Mouse (Mus musculus): Measurements from ENCODE around the gene Lgi4.

Gene Lgi4

DNA sequence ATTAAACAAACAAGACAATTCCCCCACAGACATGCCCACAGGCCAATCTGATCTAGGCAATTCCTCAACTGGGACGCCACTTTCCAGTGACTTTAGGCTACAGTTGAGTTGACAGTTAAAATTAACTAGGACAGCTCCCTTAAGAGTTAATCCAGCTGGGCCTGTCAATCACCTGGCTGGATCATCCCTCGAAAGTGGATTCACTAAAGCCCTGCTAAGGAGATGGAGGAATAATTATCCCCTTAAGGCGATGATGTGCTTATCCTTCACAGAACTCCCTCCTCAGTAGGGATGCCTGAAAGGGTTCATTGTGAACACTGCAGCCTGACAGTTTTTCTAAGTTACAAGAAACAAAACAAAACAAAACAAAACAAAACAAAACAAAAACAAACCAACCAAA, 21.5 kb downstream of the Lgi4 start:
- TF ChIP-seq GATA4 (IDR thresholded peaks at IDR 0.05; ENCODE audit: insufficient replicate concordance, low read length): no peak

DNA sequence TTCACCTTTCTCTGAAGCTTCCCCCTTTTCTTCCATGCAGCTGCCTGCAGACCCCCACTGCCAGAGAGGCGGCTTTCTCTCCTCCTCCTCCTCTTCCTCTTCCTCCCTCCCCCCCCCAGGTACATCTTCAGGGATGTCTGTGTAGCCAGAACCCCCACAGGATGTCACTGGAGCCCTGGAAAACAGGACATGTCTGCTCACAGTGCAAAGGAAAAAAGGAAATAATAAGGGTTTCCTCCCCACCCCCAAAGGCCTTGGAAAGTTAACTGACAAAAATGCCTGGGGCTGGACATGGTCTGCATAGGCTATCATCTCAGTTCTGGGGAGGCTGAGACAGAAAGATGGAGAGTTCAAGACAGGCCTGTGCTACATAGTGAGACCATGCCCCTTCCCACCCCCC, 22.0 kb downstream of the Lgi4 start:
- no peak for TF ChIP-seq GATA4 (IDR thresholded peaks at IDR 0.05; ENCODE audit: insufficient replicate concordance, low read length)

DNA sequence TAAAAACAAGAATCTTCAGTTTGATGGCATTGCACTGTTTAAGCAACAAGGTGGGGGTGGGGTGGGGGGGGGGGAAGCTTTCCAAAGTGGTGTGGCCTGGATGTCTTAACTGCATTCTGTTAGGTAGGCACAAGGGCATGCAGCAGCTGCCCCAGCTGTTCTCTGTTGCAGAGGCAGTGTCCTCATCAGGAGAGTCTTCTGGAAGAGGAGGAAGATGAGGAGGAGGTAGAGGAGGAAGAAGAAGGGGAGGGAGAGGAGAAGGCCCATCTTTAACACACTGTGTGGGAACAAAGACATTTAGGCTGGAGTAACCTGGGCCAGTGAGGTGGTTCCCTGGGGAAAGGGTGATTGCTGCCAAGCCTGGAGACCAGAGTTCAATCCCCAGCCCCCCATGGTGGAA, 23.0 kb downstream of the Lgi4 start:
- TF ChIP-seq GATA4 (IDR thresholded peaks at IDR 0.05; ENCODE audit: insufficient replicate concordance, low read length): no peak

DNA sequence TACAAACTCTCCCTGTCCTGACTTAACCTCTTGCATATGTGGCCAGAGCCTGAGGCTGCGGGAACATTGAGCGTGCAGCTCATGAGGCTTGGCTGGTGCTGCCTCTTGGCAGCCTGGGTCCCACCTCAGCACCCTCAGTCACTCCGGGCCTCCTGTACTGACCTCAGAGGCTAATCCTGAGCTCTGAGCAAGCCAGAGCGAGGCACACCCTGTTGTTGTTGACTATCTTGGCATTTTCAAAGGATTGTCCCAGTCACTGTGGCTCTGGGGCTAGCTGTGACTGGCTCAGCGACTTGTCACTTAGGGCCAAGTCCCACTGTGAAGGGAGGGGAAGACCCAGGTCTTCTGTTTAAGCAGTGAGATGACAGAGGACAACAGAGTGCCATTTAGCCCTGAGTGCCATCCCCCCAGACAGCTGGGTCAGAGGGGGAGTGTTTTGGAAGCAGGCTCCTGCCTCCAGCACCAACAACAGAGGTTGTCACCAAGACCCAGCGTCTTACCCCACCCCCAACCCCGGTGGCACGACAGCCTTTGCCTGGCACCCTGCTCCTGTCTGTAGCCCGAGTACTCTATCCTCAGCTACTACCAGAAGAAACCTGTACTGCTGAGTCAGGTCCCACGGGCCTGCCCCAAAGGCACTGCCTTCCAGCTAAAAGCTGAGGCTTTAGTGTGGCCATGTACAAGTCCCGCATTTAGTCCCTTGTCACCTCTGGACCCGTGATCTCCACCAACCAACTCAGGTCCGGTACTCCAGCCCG, 23.9 kb downstream of the Lgi4 start:
- TF ChIP-seq GATA4 (IDR thresholded peaks at IDR 0.05; ENCODE audit: insufficient replicate concordance, low read length): no peak

GRCm38 (mm10) chr7:31084140-31084539, 25.0 kb downstream of the Lgi4 start:
- no peak for TF ChIP-seq GATA4 (IDR thresholded peaks at IDR 0.05; ENCODE audit: insufficient replicate concordance, low read length)

- no peak for TF ChIP-seq GATA4 (IDR thresholded peaks at IDR 0.05; ENCODE audit: insufficient replicate concordance, low read length)
Measured at GRCm38 (mm10) chr7:31085171-31085570, 26.0 kb downstream of the Lgi4 start.

GRCm38 (mm10) chr7:31086175-31086755, 27.1 kb downstream of the Lgi4 start:
- TF ChIP-seq GATA4 (IDR thresholded peaks at IDR 0.05; ENCODE audit: insufficient replicate concordance, low read length): no peak

GRCm38 (mm10) chr7:31087262-31087661, 28.1 kb downstream of the Lgi4 start:
- no peak for TF ChIP-seq GATA4 (IDR thresholded peaks at IDR 0.05; ENCODE audit: insufficient replicate concordance, low read length)

- no peak for TF ChIP-seq GATA4 (IDR thresholded peaks at IDR 0.05; ENCODE audit: insufficient replicate concordance, low read length)
Measured at GRCm38 (mm10) chr7:31088206-31088605, 29.1 kb downstream of the Lgi4 start.

- TF ChIP-seq GATA4 (IDR thresholded peaks at IDR 0.05; ENCODE audit: insufficient replicate concordance, low read length): no peak
Measured at GRCm38 (mm10) chr7:31089721-31090120, 30.6 kb downstream of the Lgi4 start.

DNA sequence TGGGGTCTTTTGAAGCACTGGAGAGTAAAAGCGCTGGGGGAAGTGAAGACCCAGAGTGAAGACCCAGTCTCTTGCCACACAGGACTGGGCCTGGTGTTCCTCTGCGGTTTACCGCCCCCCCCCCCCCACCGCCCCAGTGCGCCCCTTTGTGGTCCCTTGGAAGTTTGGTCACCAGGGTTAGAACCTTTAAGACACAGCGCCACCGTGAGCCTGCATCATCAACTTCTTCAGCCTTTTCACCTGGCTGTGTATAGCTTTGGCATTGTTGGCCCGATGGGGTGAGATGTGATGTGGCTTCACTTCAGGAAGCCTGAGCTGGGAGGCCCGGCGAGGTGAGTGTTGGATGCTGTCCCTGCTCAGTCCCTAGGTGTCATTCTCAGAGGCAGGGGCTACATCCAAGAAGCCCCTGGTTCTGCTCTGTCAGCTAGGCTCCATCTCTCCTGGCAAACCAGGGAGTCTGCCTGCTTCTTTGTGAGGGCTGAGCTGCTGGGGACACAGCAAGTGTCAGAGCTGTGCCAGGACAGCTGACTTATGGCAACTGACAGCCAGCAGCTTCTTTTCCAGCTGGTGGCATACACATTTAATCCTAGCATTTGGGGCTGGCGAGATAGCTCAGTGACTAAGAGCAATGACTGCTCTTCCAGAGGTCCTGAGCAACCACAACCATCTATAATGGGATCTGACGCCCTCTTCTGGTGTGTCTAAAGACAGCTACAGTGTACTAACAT, 35.8 kb downstream of the Lgi4 start:
- TF ChIP-seq GATA4 (IDR thresholded peaks at IDR 0.05; ENCODE audit: insufficient replicate concordance, low read length): no peak

GRCm38 (mm10) chr7:31096892-31097564, 37.9 kb downstream of the Lgi4 start:
- TF ChIP-seq GATA4 (IDR thresholded peaks at IDR 0.05; ENCODE audit: insufficient replicate concordance, low read length): no peak

- no peak for TF ChIP-seq GATA4 (IDR thresholded peaks at IDR 0.05; ENCODE audit: insufficient replicate concordance, low read length)
Measured at GRCm38 (mm10) chr7:31097583-31098248, 38.6 kb downstream of the Lgi4 start.

- no peak for TF ChIP-seq GATA4 (IDR thresholded peaks at IDR 0.05; ENCODE audit: insufficient replicate concordance, low read length)
Measured at GRCm38 (mm10) chr7:31098697-31099611, 39.8 kb downstream of the Lgi4 start.

Data from liver, adult (tissue).